Mouse (Mus musculus): ENCODE measurements around the gene Cep55. TPM values are rescaled to one million over a fixed set of nuclear protein-coding genes. Genes with fewer than 3 reads are reported as not detected.

Gene Cep55
- polyA plus RNA-seq (2015; fragmentation: Nextera tagmentation; extraction: Ambion mirVana) = 18.4 and 19.9 TPM in 2 replicates

DNA sequence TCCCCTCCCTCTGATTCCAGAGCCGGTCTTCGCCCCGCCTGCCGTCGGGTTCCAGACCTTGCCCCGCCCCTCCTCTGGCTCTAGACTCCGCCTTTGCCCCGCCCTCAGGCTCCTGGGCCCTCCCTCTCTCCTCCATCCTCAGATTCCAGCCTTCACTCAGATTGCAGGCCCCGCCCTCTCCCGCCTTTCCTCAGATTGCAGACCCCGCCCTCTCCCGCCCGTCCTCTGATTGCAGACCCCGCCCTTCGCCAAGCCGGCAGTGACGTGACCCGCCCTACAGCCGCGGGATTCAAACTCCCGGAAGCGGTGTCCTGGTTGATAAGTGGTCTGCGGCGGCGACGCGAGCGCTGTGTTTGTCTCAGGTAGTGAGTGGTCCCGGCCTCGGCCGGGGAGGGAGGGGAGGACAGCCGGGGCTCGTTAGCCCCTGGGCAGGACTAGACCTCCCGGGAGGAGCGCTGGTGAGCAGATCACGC lies at the start of gene Cep55:
TSS of gene Cep55 (plus strand) at position 292 of the 473 bp plus-strand sequence.
- ATAC-seq (ENCODE audit: insufficient number of reproducible peaks, low FRiP score, low TSS enrichment, low read depth) = peak; percentile 97
- H3K4me3 ChIP-seq = peak within 1 kb of the TSS; percentile 78
- H3K27ac ChIP-seq = peak within 1 kb of the TSS; percentile 47; the same call in 1 of the 2 replicates
- peak within 1 kb of the TSS; percentile 41 for H3K9ac ChIP-seq
- H3K4me2 ChIP-seq = peak within 1 kb of the TSS; percentile 77
- H3K9me3 ChIP-seq = no peaks in the 10 kb centered on the region
- no peaks in the 10 kb centered on the region for H3K27me3 ChIP-seq
- WGBS = under 1% methylated on average over 35 of the region's 36 CpGs
- H3K4me1 ChIP-seq = peaks cover 21% of the 10 kb centered on the region
- H3K36me3 ChIP-seq = peaks cover 8% of the 10 kb centered on the region

DNA sequence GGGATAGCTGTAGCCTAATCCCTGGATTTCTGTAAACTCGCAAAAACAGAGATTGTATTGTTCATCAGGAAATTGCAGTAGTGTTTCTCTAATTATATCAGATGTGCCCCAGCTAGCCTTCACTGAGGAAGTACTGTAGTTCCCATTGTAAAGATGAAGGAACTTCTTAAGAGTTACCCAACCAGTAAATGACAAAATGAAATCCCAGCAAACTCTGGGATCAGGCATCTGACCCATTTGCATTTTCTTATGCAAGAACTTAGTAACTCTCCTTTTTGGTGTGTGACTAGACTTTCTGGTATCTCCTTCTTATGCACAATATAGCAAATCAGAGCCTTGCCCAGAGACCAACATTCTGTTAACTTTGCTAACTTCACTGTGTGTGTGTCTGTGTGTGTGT lies 43.4 kb upstream of the Cep55 start:
- 56% methylated on average over 1 of the region's 1 CpGs for WGBS
- ATAC-seq (ENCODE audit: insufficient number of reproducible peaks, low FRiP score, low TSS enrichment, low read depth) = no peak

DNA sequence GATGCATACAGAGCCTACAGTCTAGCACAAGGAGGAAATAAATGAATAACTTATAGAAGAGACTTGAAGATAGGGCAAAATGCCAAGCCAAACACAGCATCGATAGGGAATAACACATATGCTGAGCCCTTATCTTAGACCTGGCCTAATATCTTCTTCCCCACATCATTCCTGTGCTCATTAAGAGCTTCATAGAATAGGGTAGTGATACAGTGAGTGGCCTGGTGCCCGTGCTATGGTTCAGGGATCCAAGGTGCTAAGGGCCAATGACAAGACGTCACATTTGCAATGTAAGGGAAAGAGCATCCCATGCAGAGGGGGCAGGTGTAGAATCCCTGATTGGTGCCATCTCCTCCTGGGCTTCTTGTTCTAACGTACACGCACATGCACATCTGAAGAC lies 40.4 kb upstream of the Cep55 start:
- no peak overlapping the region for H3K4me2 ChIP-seq
- WGBS = 84% methylated on average over 5 of the region's 5 CpGs
- 0 out of 2 replicates have a peak, but pooled peaks cover 3% of the 10 kb centered on the region for H3K36me3 ChIP-seq
- no peaks in the 10 kb centered on the region for H3K27me3 ChIP-seq
- peaks cover 14% of the 10 kb centered on the region for H3K4me1 ChIP-seq
- H3K9me3 ChIP-seq = no peaks in the 10 kb centered on the region
- H3K4me3 ChIP-seq = no peak overlapping the region
- no peak for ATAC-seq (ENCODE audit: insufficient number of reproducible peaks, low FRiP score, low TSS enrichment, low read depth)
- H3K9ac ChIP-seq = no peak overlapping the region
- H3K27ac ChIP-seq = no peak overlapping the region

More for the DNA sequence above, 43.4 kb upstream of the Cep55 start:
- Histone ChIP-seq H3K4me2 (no peak overlapping the region), H3K36me3 (0 out of 2 replicates have a peak, but pooled peaks cover 3% of the 10 kb centered on the region), H3K4me3 (no peak overlapping the region), H3K27ac (no peak overlapping the region), H3K9me3 (no peaks in the 10 kb centered on the region), H3K9ac (no peak overlapping the region), H3K4me1 (peaks cover 10% of the 10 kb centered on the region), H3K27me3 (no peaks in the 10 kb centered on the region)

DNA sequence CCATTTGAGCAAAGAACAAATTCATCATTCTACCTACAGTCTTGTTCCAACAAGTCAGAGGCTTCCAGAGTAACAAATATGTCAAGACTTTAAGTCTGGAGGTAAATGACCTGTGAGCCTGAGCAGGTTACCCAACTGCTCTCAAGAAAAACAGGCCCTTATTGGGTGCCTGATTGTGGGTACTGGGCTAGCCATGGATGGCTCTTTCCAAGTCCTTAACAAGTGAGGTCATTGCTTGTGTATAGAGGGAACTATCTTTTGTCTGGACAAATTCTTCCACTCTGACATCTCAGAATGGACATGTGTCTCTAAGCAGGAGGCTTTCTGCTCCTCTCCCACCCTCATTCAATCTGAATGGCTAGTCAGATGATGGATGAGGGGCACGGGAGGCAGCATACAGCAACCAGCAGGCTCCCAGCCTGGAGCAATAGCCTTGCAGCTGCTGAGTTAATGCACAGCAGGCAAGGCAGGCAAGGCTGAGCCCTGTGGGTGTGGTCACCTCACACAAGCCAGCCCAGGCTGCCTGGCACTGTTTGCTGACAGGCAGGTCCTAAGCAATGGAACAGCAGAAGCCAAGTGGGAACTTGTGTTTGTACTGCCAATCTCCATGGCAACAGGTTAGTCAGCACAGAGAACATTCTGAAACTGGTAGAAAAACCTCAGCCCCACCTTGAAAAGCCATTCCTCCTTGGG lies 39.5 kb upstream of the Cep55 start:
- Histone ChIP-seq H3K36me3 (0 out of 2 replicates have a peak, but pooled peaks cover 3% of the 10 kb centered on the region), H3K9me3 (no peaks in the 10 kb centered on the region), H3K4me3 (no peak overlapping the region), H3K27ac (peak overlapping the region; percentile 71), H3K27me3 (no peaks in the 10 kb centered on the region), H3K9ac (no peak overlapping the region), H3K4me1 (peaks cover 14% of the 10 kb centered on the region), H3K4me2 (no peak overlapping the region)
- WGBS = 0% methylated on average over 1 of the region's 1 CpGs
- peak; percentile 96 for ATAC-seq (ENCODE audit: insufficient number of reproducible peaks, low FRiP score, low TSS enrichment, low read depth)

DNA sequence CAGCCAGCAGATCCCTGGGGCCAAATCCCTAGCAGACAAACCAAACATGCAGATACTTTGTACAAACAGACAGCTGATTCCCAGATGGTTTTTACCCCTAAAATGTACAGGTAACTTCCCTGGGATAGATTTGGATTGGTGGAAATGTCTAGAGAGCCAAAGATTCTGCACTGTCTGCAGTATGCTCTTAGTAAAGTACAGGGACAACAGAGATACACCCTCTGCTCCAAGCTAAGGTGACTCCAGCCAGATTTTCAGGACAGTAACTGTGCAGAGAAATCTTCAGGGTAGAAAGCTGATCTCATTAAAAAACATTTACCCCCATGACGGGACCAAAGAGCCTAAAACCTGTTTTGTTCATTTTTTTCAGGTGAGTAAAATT lies 38.9 kb upstream of the Cep55 start:
- H3K4me2 ChIP-seq = no peak overlapping the region
- 0 out of 2 replicates have a peak, but pooled peaks cover 3% of the 10 kb centered on the region for H3K36me3 ChIP-seq
- no peak overlapping the region for H3K9ac ChIP-seq
- H3K4me3 ChIP-seq = no peak overlapping the region
- H3K27me3 ChIP-seq = no peaks in the 10 kb centered on the region
- WGBS = 45% methylated on average over 1 of the region's 1 CpGs
- no peaks in the 10 kb centered on the region for H3K9me3 ChIP-seq
- ATAC-seq (ENCODE audit: insufficient number of reproducible peaks, low FRiP score, low TSS enrichment, low read depth) = peak; percentile 20; the same call in 1 of the 2 replicates
- peak overlapping the region; percentile 71 for H3K27ac ChIP-seq
- H3K4me1 ChIP-seq = peaks cover 14% of the 10 kb centered on the region

DNA sequence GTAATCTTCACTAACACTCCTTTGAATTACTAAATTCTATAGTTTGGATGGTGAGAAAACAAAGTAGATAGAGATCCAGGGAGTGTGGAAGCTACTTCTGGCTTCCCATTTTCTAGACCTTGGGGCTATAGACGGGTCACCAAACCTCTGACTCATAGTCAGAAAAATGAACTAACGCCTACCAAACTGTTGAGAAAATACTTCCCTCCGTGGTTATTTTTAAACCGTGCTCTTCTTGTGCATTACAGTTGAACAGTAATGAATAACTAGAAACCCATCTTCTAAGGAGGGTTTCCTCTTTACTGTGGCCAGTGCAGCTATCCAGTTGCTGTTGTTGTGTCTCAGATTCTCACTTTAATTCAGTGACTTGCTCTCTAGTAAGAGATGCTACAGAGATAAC lies 32.1 kb upstream of the Cep55 start:
- no peak overlapping the region for H3K4me2 ChIP-seq
- H3K9me3 ChIP-seq = no peaks in the 10 kb centered on the region
- H3K27me3 ChIP-seq = no peaks in the 10 kb centered on the region
- H3K4me3 ChIP-seq = no peak overlapping the region
- no peak overlapping the region for H3K9ac ChIP-seq
- 74% methylated on average over 4 of the region's 4 CpGs for WGBS
- no peaks in the 10 kb centered on the region for H3K36me3 ChIP-seq
- no peak for ATAC-seq (ENCODE audit: insufficient number of reproducible peaks, low FRiP score, low TSS enrichment, low read depth)
- no peak overlapping the region for H3K27ac ChIP-seq
- H3K4me1 ChIP-seq = peaks cover 13% of the 10 kb centered on the region

DNA sequence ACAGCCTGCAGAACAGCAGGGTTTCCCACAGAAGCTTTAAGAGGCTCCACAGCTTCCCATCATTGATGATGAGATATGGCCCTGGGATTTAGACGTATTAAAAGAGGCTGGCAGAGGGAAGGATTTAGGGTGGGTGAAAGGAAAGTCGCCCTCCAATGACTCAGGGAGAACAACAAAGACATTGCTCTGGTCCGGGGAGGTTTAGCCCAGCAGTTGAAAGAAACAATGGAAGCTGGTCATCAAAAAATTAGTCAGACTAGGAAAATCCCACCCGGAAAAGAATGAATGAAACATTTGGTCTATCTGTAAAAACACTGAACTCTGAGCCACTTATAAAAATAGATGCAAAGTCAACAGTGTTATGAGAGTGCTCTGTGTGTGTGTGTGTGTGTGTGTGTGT lies 31.2 kb upstream of the Cep55 start:
- no peak overlapping the region for H3K4me2 ChIP-seq
- H3K27me3 ChIP-seq = no peaks in the 10 kb centered on the region
- H3K4me1 ChIP-seq = peaks cover 13% of the 10 kb centered on the region
- 70% methylated on average over 4 of the region's 4 CpGs for WGBS
- no peaks in the 10 kb centered on the region for H3K9me3 ChIP-seq
- H3K36me3 ChIP-seq = no peaks in the 10 kb centered on the region
- no peak for ATAC-seq (ENCODE audit: insufficient number of reproducible peaks, low FRiP score, low TSS enrichment, low read depth)
- no peak overlapping the region for H3K27ac ChIP-seq
- no peak overlapping the region for H3K4me3 ChIP-seq
- H3K9ac ChIP-seq = no peak overlapping the region

DNA sequence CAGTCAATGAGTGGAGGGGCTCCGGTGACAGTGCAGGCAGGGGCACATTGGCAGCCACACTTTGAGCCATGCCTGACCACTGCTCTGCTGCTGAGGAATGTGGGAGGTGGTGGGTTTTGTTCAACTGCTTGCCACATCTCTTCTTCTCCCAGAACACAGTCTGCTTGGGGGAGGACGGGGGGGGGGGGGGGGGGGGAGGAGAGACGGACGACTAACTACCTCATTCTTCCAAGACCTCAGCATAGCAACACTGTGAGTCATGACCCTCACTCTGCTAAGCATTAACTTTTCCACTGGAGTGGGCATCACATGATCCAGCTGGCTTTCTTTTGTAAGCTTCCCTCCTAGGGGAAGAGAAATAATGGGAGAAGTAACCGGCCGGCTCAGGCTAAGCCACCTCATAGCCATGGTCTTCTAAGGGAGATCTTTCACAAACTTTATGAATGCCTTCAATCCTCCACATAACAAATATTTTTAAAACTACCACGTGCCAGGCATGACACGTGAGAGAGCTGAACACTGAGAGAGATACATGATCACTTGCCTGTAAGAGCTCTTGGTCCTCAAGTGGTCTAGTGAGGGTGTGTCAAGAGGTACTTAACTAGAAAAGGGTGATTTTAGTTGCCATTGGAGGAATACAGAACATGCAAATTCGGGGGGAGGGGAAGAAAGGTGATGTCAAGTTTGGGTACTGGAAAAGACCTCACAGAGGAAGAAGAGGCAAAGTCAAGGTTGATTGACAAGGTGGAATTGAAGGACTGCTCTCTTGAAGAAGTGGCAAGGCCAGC lies 29.4 kb upstream of the Cep55 start:
- H3K4me2 ChIP-seq = no peak overlapping the region
- peak; percentile 31; the same call in 1 of the 2 replicates for ATAC-seq (ENCODE audit: insufficient number of reproducible peaks, low FRiP score, low TSS enrichment, low read depth)
- no peaks in the 10 kb centered on the region for H3K36me3 ChIP-seq

DNA sequence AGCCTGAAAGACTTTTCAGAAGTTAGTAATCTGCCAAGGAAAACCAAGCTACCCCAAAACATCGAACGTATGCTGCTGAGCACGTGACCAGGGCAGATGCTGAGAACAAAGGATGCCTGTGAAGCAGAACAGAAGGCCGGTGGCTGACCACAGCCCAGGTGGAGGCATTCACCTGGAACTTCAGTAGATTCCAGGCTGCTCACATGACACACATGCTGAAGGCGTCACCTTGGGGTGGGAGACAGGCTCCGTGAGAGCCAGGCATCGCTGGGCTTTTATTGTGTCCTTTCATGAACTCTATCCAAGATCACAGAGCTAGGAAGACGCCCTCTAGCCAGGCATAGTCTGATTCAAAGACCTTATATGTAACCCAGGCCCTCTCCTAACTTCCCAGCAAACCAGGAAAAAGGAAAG lies 28.6 kb upstream of the Cep55 start:
- 64% methylated on average over 8 of the region's 8 CpGs for WGBS
- H3K4me3 ChIP-seq = no peak overlapping the region
- no peaks in the 10 kb centered on the region for H3K9me3 ChIP-seq
- H3K36me3 ChIP-seq = no peaks in the 10 kb centered on the region
- no peak for ATAC-seq (ENCODE audit: insufficient number of reproducible peaks, low FRiP score, low TSS enrichment, low read depth)
- H3K9ac ChIP-seq = no peak overlapping the region
- no peak overlapping the region for H3K4me2 ChIP-seq
- H3K27ac ChIP-seq = no peak overlapping the region
- no peaks in the 10 kb centered on the region for H3K27me3 ChIP-seq
- peaks cover 27% of the 10 kb centered on the region for H3K4me1 ChIP-seq

More for the DNA sequence above, 29.4 kb upstream of the Cep55 start:
- Histone ChIP-seq H3K4me1 (peaks cover 21% of the 10 kb centered on the region), H3K4me3 (no peak overlapping the region), H3K27ac (peak overlapping the region; percentile 6; the same call in 1 of the 2 replicates), H3K27me3 (no peaks in the 10 kb centered on the region), H3K9ac (no peak overlapping the region), H3K9me3 (no peaks in the 10 kb centered on the region)
- 52% methylated on average over 9 of the region's 9 CpGs for WGBS

DNA sequence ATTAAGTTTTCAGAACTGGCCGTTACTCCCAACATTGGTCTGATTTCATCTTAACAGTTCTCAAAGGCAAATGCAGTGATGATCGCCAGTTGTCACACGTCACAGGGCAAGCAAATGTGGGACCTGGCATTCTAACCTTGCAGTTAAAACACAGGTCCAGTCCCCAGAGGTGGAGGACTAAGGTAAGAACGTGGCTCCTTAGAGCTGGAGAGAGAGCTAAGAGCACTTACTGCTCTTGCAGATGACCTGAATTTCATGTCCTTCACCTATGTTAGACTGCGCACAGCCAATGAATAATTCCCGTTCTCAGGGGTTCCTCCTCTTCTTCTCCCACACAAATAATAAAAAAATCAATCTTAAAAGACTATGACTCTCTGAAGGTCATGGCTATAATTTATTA lies 27.4 kb upstream of the Cep55 start:
- H3K27me3 ChIP-seq = no peaks in the 10 kb centered on the region
- WGBS = 80% methylated on average over 6 of the region's 6 CpGs
- H3K4me1 ChIP-seq = peaks cover 28% of the 10 kb centered on the region
- H3K4me2 ChIP-seq = no peak overlapping the region
- no peaks in the 10 kb centered on the region for H3K9me3 ChIP-seq
- no peak for ATAC-seq (ENCODE audit: insufficient number of reproducible peaks, low FRiP score, low TSS enrichment, low read depth)
- H3K4me3 ChIP-seq = no peak overlapping the region
- H3K27ac ChIP-seq = no peak overlapping the region
- no peak overlapping the region for H3K9ac ChIP-seq
- H3K36me3 ChIP-seq = no peaks in the 10 kb centered on the region

DNA sequence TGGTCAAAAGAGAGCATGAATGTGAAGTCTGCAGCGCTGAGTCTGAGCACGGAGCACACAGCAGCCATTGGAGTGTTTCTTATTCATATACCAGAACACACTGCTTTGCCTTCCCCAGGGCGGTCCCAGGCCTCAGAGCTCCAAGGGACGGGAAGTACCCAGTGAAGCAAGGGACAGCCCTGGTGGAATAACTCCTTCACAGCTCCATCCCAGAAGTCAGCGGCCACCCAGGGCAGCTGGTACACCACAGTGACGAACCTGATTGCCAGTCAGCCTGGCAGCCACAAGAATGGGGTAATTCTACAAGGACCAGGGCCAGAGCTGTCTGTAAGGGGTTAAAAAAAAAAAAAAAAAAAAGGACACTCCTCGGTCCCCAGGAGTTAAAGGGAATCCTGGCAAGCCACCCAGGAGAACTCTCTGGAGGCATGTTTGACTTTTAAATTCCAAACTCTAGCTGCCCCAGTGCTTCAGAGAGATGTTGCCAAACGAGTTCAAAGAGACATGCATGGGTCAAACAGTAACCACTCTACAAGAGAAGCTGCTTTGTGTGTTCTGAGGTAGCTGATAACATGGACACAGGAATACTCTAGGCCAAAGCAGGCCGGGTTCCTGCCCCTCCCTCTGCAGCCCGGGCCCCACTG lies 26.8 kb upstream of the Cep55 start:
- H3K4me2 ChIP-seq = no peak overlapping the region
- H3K4me3 ChIP-seq = no peak overlapping the region
- peaks cover 28% of the 10 kb centered on the region for H3K4me1 ChIP-seq
- no peak for ATAC-seq (ENCODE audit: insufficient number of reproducible peaks, low FRiP score, low TSS enrichment, low read depth)
- no peaks in the 10 kb centered on the region for H3K27me3 ChIP-seq
- WGBS = 57% methylated on average over 10 of the region's 10 CpGs
- no peaks in the 10 kb centered on the region for H3K36me3 ChIP-seq
- no peak overlapping the region for H3K9ac ChIP-seq
- H3K9me3 ChIP-seq = no peaks in the 10 kb centered on the region
- no peak overlapping the region for H3K27ac ChIP-seq
